Mouse (Mus musculus): Measurements from ENCODE around the gene Bcar3. TPM values are rescaled to one million over a fixed set of nuclear protein-coding genes. Genes with fewer than 3 reads are reported as not detected.
"Not testable (repeated sequence)": the region's sequence is repeated elsewhere in the genome, so short reads cannot be mapped to it uniquely, and the experiment has no call there.

The Bcar3 gene
- polyA plus RNA-seq (2015; fragmentation: Nextera tagmentation; extraction: Ambion mirVana) = 15.9 and 16.1 TPM in 2 replicates

DNA sequence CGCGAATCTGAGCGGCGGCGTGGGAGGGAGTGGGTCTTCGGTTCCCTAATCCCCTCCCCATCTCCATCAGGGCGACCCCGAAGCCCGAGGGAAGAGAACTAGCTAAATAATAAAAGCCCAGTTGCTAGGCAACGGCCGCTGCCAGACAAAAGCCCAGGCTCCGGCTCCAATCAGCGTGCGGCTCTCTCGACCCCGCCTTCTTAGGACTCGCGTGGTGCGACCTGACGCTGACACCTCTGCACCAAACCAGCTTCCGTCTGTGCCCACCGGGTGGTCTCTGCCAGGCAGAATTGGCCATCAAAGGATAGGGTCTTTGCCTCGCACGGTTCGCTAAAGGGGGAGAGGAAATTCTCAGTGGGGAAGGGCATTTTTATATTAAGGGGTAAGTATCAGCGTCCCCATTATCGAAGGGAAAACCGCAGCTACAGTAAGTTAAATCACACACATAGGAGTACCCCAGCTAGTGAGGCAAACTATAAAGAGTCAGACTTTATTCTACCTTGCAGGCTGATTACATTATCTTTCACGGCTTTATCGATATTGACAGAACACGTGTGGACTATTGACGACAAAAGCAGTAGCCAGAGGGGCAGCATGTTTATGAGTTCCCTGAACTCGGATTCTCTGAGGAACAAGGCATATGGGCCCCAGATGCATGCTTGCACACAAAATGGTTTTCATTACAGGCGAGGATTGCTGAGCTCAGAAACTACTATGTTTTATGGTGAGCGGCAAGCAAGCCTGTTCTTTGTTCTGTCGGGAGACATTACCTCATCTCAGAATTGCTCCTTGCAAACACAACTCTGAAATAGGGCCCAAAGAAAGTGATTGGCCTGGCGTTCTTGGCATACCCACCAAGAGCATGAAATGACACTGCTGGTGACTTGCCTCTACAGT is at the start of gene Bcar3:
Gene Bcar3, plus strand, starts transcription at position 183 of the 897 bp plus-strand sequence.
- Histone ChIP-seq H3K36me3 (ENCODE audit: insufficient read depth, low read length) (no peaks in the 10 kb centered on the region), H3K9me3 (ENCODE audit: low read length) (no peaks in the 10 kb centered on the region), H3K4me2 (replicated peaks; ENCODE audit: low read depth, low read length) (peak within 1 kb of the TSS; percentile 80), H3K4me1 (ENCODE audit: insufficient read depth, low read length) (peaks cover 18% of the 10 kb centered on the region), H3K4me3 (ENCODE audit: low read length) (peak within 1 kb of the TSS; percentile 82), H3K9ac (replicated peaks; ENCODE audit: low read length) (peak within 1 kb of the TSS; percentile 93), H3K27ac (ENCODE audit: low read length) (peak within 1 kb of the TSS; percentile 97), H3K27me3 (ENCODE audit: insufficient read depth, low read length) (no peaks in the 10 kb centered on the region)
- WGBS = 7% methylated on average over 37 of the region's 37 CpGs
- peak; percentile 69 for ATAC-seq (ENCODE audit: low FRiP score, low TSS enrichment)

GRCm38 (mm10) chr3:122244759-122245158 is 49.2 kb upstream of the Bcar3 start:
- no peaks in the 10 kb centered on the region for H3K36me3 ChIP-seq (ENCODE audit: insufficient read depth, low read length)
- peak overlapping the region; percentile 50; the same call in 1 of the 2 replicates for H3K9ac ChIP-seq (replicated peaks; ENCODE audit: low read length)
- no peak for ATAC-seq (ENCODE audit: low FRiP score, low TSS enrichment)
- H3K27ac ChIP-seq (ENCODE audit: low read length) = peak overlapping the region; percentile 46; the same call in 1 of the 2 replicates
- peak overlapping the region; percentile 95 for H3K4me3 ChIP-seq (ENCODE audit: low read length)
- H3K4me2 ChIP-seq (replicated peaks; ENCODE audit: low read depth, low read length) = peak overlapping the region; percentile 51
- no peaks in the 10 kb centered on the region for H3K27me3 ChIP-seq (ENCODE audit: insufficient read depth, low read length)
- H3K4me1 ChIP-seq (ENCODE audit: insufficient read depth, low read length) = peaks cover 20% of the 10 kb centered on the region
- H3K9me3 ChIP-seq (ENCODE audit: low read length) = no peaks in the 10 kb centered on the region
- WGBS = 40% methylated on average over 6 of the region's 6 CpGs

GRCm38 (mm10) chr3:122245215-122245877 is 48.6 kb upstream of the Bcar3 start, which contains the start of gene Gclm:
Gene Gclm, plus strand, starts transcription at chr3:122245557.
- WGBS = under 1% methylated on average over 76 of the region's 90 CpGs
- H3K4me2 ChIP-seq (replicated peaks; ENCODE audit: low read depth, low read length) = peak within 1 kb of the TSS; percentile 75
- H3K27me3 ChIP-seq (ENCODE audit: insufficient read depth, low read length) = no peaks in the 10 kb centered on the region
- H3K9me3 ChIP-seq (ENCODE audit: low read length) = no peaks in the 10 kb centered on the region
- no peaks in the 10 kb centered on the region for H3K36me3 ChIP-seq (ENCODE audit: insufficient read depth, low read length)
- peaks cover 20% of the 10 kb centered on the region for H3K4me1 ChIP-seq (ENCODE audit: insufficient read depth, low read length)
- H3K27ac ChIP-seq (ENCODE audit: low read length) = peak within 1 kb of the TSS; percentile 93
- H3K4me3 ChIP-seq (ENCODE audit: low read length) = peak within 1 kb of the TSS; percentile 95
- H3K9ac ChIP-seq (replicated peaks; ENCODE audit: low read length) = peak within 1 kb of the TSS; percentile 91
- ATAC-seq (ENCODE audit: low FRiP score, low TSS enrichment) = peak; percentile 99

DNA sequence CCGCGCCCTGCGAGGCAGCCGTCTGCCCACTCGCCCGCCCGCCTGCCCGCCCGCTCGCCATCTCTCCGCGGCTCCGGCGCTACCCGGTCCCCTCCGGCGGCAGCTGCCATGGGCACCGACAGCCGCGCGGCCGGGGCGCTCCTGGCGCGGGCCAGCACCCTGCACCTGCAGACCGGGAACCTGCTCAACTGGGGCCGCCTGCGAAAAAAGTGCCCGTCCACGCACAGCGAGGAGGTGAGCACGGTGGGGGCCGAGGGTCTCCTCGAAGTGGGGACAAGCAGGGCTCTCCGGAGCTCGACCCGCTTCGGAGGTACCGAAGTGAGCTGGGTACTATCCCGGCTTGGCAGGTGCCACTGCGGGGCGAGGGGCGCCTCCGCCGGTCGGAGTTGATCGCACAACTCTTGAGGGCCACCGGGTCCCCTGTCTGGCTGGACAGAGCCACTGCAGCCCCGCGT is 48.0 kb upstream of the Bcar3 start:
- H3K9ac ChIP-seq (replicated peaks; ENCODE audit: low read length) = peak overlapping the region; percentile 91
- H3K4me1 ChIP-seq (ENCODE audit: insufficient read depth, low read length) = peaks cover 20% of the 10 kb centered on the region
- H3K4me3 ChIP-seq (ENCODE audit: low read length) = peak overlapping the region; percentile 95
- ATAC-seq (ENCODE audit: low FRiP score, low TSS enrichment) = peak; percentile 72
- no peaks in the 10 kb centered on the region for H3K9me3 ChIP-seq (ENCODE audit: low read length)
- H3K4me2 ChIP-seq (replicated peaks; ENCODE audit: low read depth, low read length) = peak overlapping the region; percentile 75
- peak overlapping the region; percentile 93 for H3K27ac ChIP-seq (ENCODE audit: low read length)
- under 1% methylated on average over 47 of the region's 50 CpGs for WGBS
- H3K36me3 ChIP-seq (ENCODE audit: insufficient read depth, low read length) = no peaks in the 10 kb centered on the region
- H3K27me3 ChIP-seq (ENCODE audit: insufficient read depth, low read length) = no peaks in the 10 kb centered on the region

DNA sequence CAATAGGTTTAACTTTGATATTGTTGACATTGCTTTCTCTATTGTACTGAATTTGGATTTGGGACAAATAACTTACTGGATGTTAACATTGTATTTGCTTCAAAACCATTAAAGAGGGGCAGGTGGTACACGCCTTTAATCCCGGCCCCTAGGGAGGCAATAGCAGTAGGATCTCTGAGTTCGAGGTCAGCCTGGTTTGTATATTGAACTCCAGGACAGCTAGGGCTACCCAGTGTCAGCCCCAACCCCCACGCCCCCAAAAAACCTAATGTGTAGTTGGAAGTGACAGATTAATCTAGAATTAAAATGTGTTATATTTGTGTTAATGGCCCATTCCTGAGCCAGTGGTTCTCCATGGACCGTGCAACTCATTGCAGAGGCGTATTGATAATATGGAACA is 47.5 kb upstream of the Bcar3 start:
- peaks cover 20% of the 10 kb centered on the region for H3K4me1 ChIP-seq (ENCODE audit: insufficient read depth, low read length)
- H3K4me3 ChIP-seq (ENCODE audit: low read length) = peak overlapping the region; percentile 95
- WGBS = 29% methylated on average over 6 of the region's 6 CpGs
- no peaks in the 10 kb centered on the region for H3K9me3 ChIP-seq (ENCODE audit: low read length)
- H3K4me2 ChIP-seq (replicated peaks; ENCODE audit: low read depth, low read length) = peak overlapping the region; percentile 75
- H3K9ac ChIP-seq (replicated peaks; ENCODE audit: low read length) = peak overlapping the region; percentile 91
- ATAC-seq (ENCODE audit: low FRiP score, low TSS enrichment) = no peak
- H3K36me3 ChIP-seq (ENCODE audit: insufficient read depth, low read length) = no peaks in the 10 kb centered on the region
- peak overlapping the region; percentile 93 for H3K27ac ChIP-seq (ENCODE audit: low read length)
- no peaks in the 10 kb centered on the region for H3K27me3 ChIP-seq (ENCODE audit: insufficient read depth, low read length)

DNA sequence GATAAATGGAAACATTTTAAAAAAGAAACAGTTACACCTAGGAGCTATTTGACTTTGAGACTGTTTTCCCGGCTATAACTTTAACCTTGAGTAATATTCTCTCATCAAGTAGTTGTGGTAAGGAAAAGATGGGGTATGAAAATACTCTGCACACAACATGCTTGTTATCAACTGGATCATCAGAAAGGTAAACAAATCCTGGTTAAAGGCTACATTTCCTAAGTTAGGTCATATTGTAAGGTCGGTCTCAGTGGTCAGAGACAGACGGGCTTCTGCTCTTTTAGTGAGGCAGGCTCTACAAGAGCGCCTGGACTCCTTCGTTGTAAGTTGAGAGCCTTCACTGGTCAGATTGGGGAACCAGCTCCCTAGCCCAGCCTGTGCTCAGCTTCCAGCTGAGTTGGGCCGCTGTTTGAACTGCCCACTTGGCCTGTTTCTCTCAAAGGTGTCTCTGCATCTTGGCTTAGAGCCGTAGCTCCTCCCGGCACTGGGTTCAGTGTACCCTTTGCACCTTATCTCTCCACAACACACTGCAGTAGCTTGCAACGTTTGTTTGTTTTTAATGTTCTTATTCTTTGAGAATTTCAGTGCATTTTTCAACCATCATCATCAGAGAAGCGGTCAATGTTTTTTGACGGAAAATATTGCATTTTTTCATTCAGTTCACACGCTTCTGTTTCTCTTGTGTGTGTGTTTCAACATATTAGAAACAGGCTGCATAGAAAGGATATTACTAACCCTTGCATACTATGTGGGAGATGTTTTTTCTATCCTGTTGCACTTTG is 46.8 kb upstream of the Bcar3 start:
- Histone ChIP-seq H3K9ac (replicated peaks; ENCODE audit: low read length) (peak overlapping the region; percentile 91), H3K27ac (ENCODE audit: low read length) (no peak overlapping the region; the same call in 1 of the 2 replicates)
- 62% methylated on average over 12 of the region's 12 CpGs for WGBS

GRCm38 (mm10) chr3:122247768-122248100 is 46.2 kb upstream of the Bcar3 start:
- Histone ChIP-seq H3K4me2 (replicated peaks; ENCODE audit: low read depth, low read length) (no peak overlapping the region), H3K27ac (ENCODE audit: low read length) (no peak overlapping the region), H3K9ac (replicated peaks; ENCODE audit: low read length) (no peak overlapping the region), H3K27me3 (ENCODE audit: insufficient read depth, low read length) (no peaks in the 10 kb centered on the region), H3K36me3 (ENCODE audit: insufficient read depth, low read length) (no peaks in the 10 kb centered on the region), H3K4me1 (ENCODE audit: insufficient read depth, low read length) (peaks cover 18% of the 10 kb centered on the region), H3K9me3 (ENCODE audit: low read length) (no peaks in the 10 kb centered on the region), H3K4me3 (ENCODE audit: low read length) (no peak overlapping the region)
- WGBS = 100% methylated on average over 2 of the region's 2 CpGs
- no peak for ATAC-seq (ENCODE audit: low FRiP score, low TSS enrichment)

More for the DNA sequence above, 46.8 kb upstream of the Bcar3 start:
- Histone ChIP-seq H3K4me1 (ENCODE audit: insufficient read depth, low read length) (peaks cover 20% of the 10 kb centered on the region), H3K9me3 (ENCODE audit: low read length) (no peaks in the 10 kb centered on the region), H3K4me3 (ENCODE audit: low read length) (peak overlapping the region; percentile 95), H3K27me3 (ENCODE audit: insufficient read depth, low read length) (no peaks in the 10 kb centered on the region), H3K4me2 (replicated peaks; ENCODE audit: low read depth, low read length) (peak overlapping the region; percentile 75), H3K36me3 (ENCODE audit: insufficient read depth, low read length) (no peaks in the 10 kb centered on the region)
- ATAC-seq (ENCODE audit: low FRiP score, low TSS enrichment) = no peak

DNA sequence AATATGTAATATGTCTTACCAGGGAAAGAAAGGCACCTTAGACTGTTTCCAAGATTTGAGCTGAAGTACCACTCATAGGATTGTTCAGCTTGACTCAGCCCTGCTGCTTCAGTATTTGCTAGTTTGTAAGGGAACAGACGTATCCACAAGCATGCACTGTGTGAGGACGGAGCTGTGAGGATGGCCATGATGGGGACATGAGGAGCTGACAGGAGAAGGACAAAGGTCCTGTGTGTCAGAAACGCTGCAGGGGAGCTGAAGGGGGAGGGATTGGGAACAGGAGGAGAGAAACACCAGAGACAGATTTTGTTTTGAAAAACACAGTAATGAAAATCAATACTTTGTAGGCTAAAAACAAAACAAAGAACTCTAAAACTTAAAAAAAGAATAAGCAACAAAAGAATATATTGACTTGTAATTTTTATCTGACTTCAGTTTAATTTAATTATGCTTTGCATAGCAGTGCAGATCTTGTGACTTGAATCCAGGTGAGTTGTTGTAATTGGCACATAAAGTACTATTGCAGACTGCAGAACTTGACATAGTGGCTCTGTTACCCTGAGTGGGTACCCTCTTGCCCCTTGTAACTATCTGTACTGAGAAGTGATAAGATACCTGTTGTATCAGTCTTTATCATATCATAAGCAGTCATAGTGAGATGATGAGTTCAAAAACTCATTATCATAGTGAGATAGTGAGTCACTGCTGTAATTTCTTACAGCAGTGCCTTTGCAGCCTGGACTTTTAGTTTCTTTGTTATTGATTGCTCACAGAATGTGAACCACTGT is 41.3 kb upstream of the Bcar3 start:
- H3K9me3 ChIP-seq (ENCODE audit: low read length) = no peaks in the 10 kb centered on the region
- H3K4me2 ChIP-seq (replicated peaks; ENCODE audit: low read depth, low read length) = no peak overlapping the region
- ATAC-seq (ENCODE audit: low FRiP score, low TSS enrichment) = no peak
- no peak overlapping the region for H3K27ac ChIP-seq (ENCODE audit: low read length)
- H3K9ac ChIP-seq (replicated peaks; ENCODE audit: low read length) = no peak overlapping the region
- H3K27me3 ChIP-seq (ENCODE audit: insufficient read depth, low read length) = no peaks in the 10 kb centered on the region
- no peaks in the 10 kb centered on the region for H3K36me3 ChIP-seq (ENCODE audit: insufficient read depth, low read length)
- no peak overlapping the region for H3K4me3 ChIP-seq (ENCODE audit: low read length)
- H3K4me1 ChIP-seq (ENCODE audit: insufficient read depth, low read length) = no peaks in the 10 kb centered on the region
- 69% methylated on average over 3 of the region's 3 CpGs for WGBS

- not testable (repeated sequence) for H3K9ac ChIP-seq (replicated peaks; ENCODE audit: low read length); H3K36me3 ChIP-seq (ENCODE audit: insufficient read depth, low read length); H3K27ac ChIP-seq (ENCODE audit: low read length); H3K4me1 ChIP-seq (ENCODE audit: insufficient read depth, low read length); H3K4me2 ChIP-seq (replicated peaks; ENCODE audit: low read depth, low read length); H3K4me3 ChIP-seq (ENCODE audit: low read length); ATAC-seq (ENCODE audit: low FRiP score, low TSS enrichment); H3K27me3 ChIP-seq (ENCODE audit: insufficient read depth, low read length); H3K9me3 ChIP-seq (ENCODE audit: low read length)
- WGBS = 89% methylated on average over 7 of the region's 7 CpGs
Observed at GRCm38 (mm10) chr3:122254050-122254449, 39.9 kb upstream of the Bcar3 start.

All from kidney, embryonic 16.5 days (tissue).